Mouse (Mus musculus): ENCODE results near the gene Ndufc2.
"Not testable (repeated sequence)": the region's sequence is repeated elsewhere in the genome, so short reads cannot be mapped to it uniquely, and the experiment has no call there.

Gene Ndufc2

GRCm38 (mm10) chr7:97427778-97428420 lies 28.1 kb downstream of the Ndufc2 start:
- DNase-seq = peak; percentile 53

GRCm38 (mm10) chr7:97429705-97430104 lies 29.9 kb downstream of the Ndufc2 start:
- no peak for DNase-seq

GRCm38 (mm10) chr7:97433517-97433916 lies 33.7 kb downstream of the Ndufc2 start:
- DNase-seq = not testable (repeated sequence)

- DNase-seq = no peak
These were observed 34.7 kb downstream of the Ndufc2 start for GRCm38 (mm10) chr7:97434517-97434916.

GRCm38 (mm10) chr7:97438986-97439385 lies 39.2 kb downstream of the Ndufc2 start:
- DNase-seq = no peak

GRCm38 (mm10) chr7:97446171-97446925 lies 46.5 kb downstream of the Ndufc2 start:
- peak; percentile 75 for DNase-seq

- DNase-seq = no peak
These were observed 47.3 kb downstream of the Ndufc2 start for GRCm38 (mm10) chr7:97447050-97447531.

- not testable (repeated sequence) for DNase-seq
These were observed 51.2 kb downstream of the Ndufc2 start, which contains the start of gene Kctd14 for GRCm38 (mm10) chr7:97451023-97451422. Kctd14 (plus strand) TSS chr7:97451323.

GRCm38 (mm10) chr7:97452196-97452595 lies 52.4 kb downstream of the Ndufc2 start:
- DNase-seq = no peak

- DNase-seq = no peak
These were observed 53.5 kb downstream of the Ndufc2 start for GRCm38 (mm10) chr7:97453141-97453921.

GRCm38 (mm10) chr7:97454795-97455194 lies 55.0 kb downstream of the Ndufc2 start:
- DNase-seq = no peak

- no peak for DNase-seq
These were observed 55.8 kb downstream of the Ndufc2 start for GRCm38 (mm10) chr7:97455577-97455976.

All from cerebellum, adult 11 months (tissue).